10 mouse cellular contexts compared by ENCODE assay signal in genomic region chr13:41583666-41584357, GRCm38 (mm10). TPM values are rescaled to one million over a fixed set of nuclear protein-coding genes. Genes with fewer than 3 reads are reported as not detected.
A peak's percentile ranks its signal among the peaks of the same experiment; 100 is the strongest.
DNase-seq lines count a peak whose midpoint lies in the region; ATAC-seq and TF ChIP-seq lines count a peak whose summit lies in the region.
"Had no signal": no experiment of that assay in that cellular context is flagged by ENCODE, and none has a peak within 500 bp of the region (broad histone marks: within the 10 kb centered on the region; RNA-seq: fewer than 3 reads in every experiment).

No protein-coding gene starts in this region.

- peak; percentile 38; the same call in 1 of the 2 replicates for ATAC-seq in frontal cortex, adult (ENCODE audit: low TSS enrichment)
- no peak for ATAC-seq in lung, postnatal 0 days
- peak; percentile 63 for ATAC-seq in megakaryocyte progenitor cell, adult 5-6 weeks (replicated peaks; ENCODE audit: poor library complexity)

- TF ChIP-seq POLR2A in bone marrow macrophage, adult 2 months (IDR thresholded peaks at IDR 0.05; ENCODE audit: borderline replicate concordance, low read depth, low read length), result no peak

- no peaks in the 10 kb centered on the region for H3K27me3 ChIP-seq in lung, postnatal 0 days (replicated peaks; ENCODE audit: insufficient read depth, low read length)

- H3K27ac ChIP-seq in lung, postnatal 0 days (ENCODE audit: low read length), result peak overlapping the region; percentile 77
- H3K27ac ChIP-seq in bone marrow macrophage, adult 2 months (ENCODE audit: insufficient read depth, low read depth, low read length), result 0 out of 2 replicates have a peak overlapping the region, but pooled peaks have one; percentile 35
- H3K27ac ChIP-seq: limb, embryonic 10.5 days had no signal

- no peaks in the 10 kb centered on the region for H3K9me3 ChIP-seq in lung, postnatal 0 days (ENCODE audit: low read length)
- H3K9me3 ChIP-seq: limb, embryonic 10.5 days had no signal

- TF ChIP-seq EP300 in lung, postnatal 0 days (IDR thresholded peaks at IDR 0.05), result no peak

- peak overlapping the region; percentile 17; the same call in 1 of the 2 replicates for H3K4me3 ChIP-seq in lung, postnatal 0 days (ENCODE audit: low read depth, low read length)
- peak overlapping the region; percentile 56 for H3K4me3 ChIP-seq in bone marrow macrophage, adult 2 months (ENCODE audit: insufficient read depth, low read length)
- H3K4me3 ChIP-seq: limb, embryonic 10.5 days had no signal

- no peaks in the 10 kb centered on the region for H3K36me3 ChIP-seq in lung, postnatal 0 days (ENCODE audit: insufficient read depth, low read length)
- H3K36me3 ChIP-seq: limb, embryonic 10.5 days had no signal

- TF ChIP-seq CTCF in lung, postnatal 0 days (IDR thresholded peaks at IDR 0.05), result no peak
- no peak for TF ChIP-seq CTCF in bone marrow macrophage, adult 2 months (IDR thresholded peaks at IDR 0.05; ENCODE audit: low read depth, low read length)

- 0 out of 2 replicates have a peak, but pooled peaks cover 8% of the 10 kb centered on the region for H3K4me1 ChIP-seq in lung, postnatal 0 days (ENCODE audit: insufficient read depth, low read depth, low read length)
- H3K4me1 ChIP-seq in bone marrow macrophage, adult 2 months (ENCODE audit: control insufficient read depth, insufficient read depth, low read length), result peaks cover 7% of the 10 kb centered on the region; the same call in 1 of the 2 replicates

- H3K9ac ChIP-seq in lung, postnatal 0 days (replicated peaks; ENCODE audit: low read depth), result peak overlapping the region; percentile 36; the same call in 1 of the 2 replicates

- H3K4me2 ChIP-seq in lung, postnatal 0 days (replicated peaks; ENCODE audit: low read depth, low read length), result peak overlapping the region; percentile 48

- 58% methylated on average over 7 of the region's 7 CpGs for WGBS in lung, postnatal 0 days

- DNase-seq in frontal cortex, postnatal 14 days (ENCODE audit: low spot score in 2 of 2), result no peak
- DNase-seq in lung, postnatal 0 days (ENCODE audit: low spot score), result peak; percentile 48
- DNase-seq in lung, postnatal 36 days, result no peak
- DNase-seq in spleen, adult 12 weeks (ENCODE audit: low spot score), result no peak
- DNase-seq in kidney, postnatal 10 days, result no peak
- DNase-seq: adrenal gland, adult 8-10 months had no signal

RNA-seq across cellular contexts. Expression of gene Tmem170b, which starts 21.9 kb away (rescaled TPM):
- polyA plus RNA-seq in lung, postnatal 0 days (2015; fragmentation: Nextera tagmentation; extraction: Ambion mirVana), result 11.6 and 12.1 TPM in 2 replicates
- 26.6 and 27.5 TPM in 2 replicates for polyA plus RNA-seq in bone marrow macrophage, adult 2 months (2012; ENCODE audit: insufficient read depth, insufficient read length, missing spikeins)
- 27.3 and 31.5 TPM in 2 replicates for total RNA-seq in megakaryocyte progenitor cell, adult 5-6 weeks (2015)
- 18.9 and 22.4 TPM in 2 replicates for total RNA-seq in megakaryocyte progenitor cell, adult 5-6 weeks (2017)
